Mouse (Mus musculus) olfactory bulb, adult 2 months (tissue): ENCODE data around the gene Fam8a1. TPM values are rescaled to one million over a fixed set of nuclear protein-coding genes. Genes with fewer than 3 reads are reported as not detected.

Source experiments
- H3K27ac ChIP-seq: fragments of 200-500 bp; 2 replicates; pipeline ENCODE4 v1.5.1; 2012; ENCODE audit warnings: low read depth, low read length; ENCODE audit not compliant: insufficient read depth
- H3K4me1 ChIP-seq: fragments of 200-500 bp; 2 replicates; pipeline ENCODE4 v1.6.1; 2012; ENCODE audit warnings: low read length; ENCODE audit not compliant: control insufficient read depth, insufficient read depth
- H3K4me3 ChIP-seq: fragments of 200-500 bp; 2 replicates; pipeline ENCODE4 v1.5.1; 2012; ENCODE audit warnings: mild to moderate bottlenecking, low read depth, low read length, moderate library complexity; ENCODE audit not compliant: insufficient read depth
- CTCF ChIP-seq: fragments of 200-500 bp; IDR thresholded peaks from 2 replicates; pipeline ENCODE4 v1.5.1; 2012; ENCODE audit warnings: low read depth, mild to moderate bottlenecking, low read length, moderate library complexity; ENCODE audit not compliant: insufficient read depth
- POLR2A ChIP-seq: fragments of 200-500 bp; IDR thresholded peaks from 2 replicates; pipeline ENCODE4 v1.6.1; 2012; ENCODE audit warnings: mild to moderate bottlenecking, low read depth, low read length, moderate library complexity; ENCODE audit not compliant: insufficient read depth
- WGBS: fragments of 180-500 bp; shearing (Covaris S2); methylation state at CpG from one replicate; pipeline ENCODE4 v1.1.7; 2018; 5-methylcytosine and 5-hydroxymethylcytosine counted together
- polyA plus RNA-seq: library from polyadenylated mRNA; stranded (reverse); fragments of >200 nt; gene quantifications from 2 replicates; pipeline ENCODE4 v1.2.4, GENCODE M21; 2012; ENCODE audit warnings: low replicate concordance; ENCODE audit not compliant: missing spikeins, insufficient read depth, insufficient read length

Gene Fam8a1
- polyA plus RNA-seq, 1 experiment = not detected

DNA sequence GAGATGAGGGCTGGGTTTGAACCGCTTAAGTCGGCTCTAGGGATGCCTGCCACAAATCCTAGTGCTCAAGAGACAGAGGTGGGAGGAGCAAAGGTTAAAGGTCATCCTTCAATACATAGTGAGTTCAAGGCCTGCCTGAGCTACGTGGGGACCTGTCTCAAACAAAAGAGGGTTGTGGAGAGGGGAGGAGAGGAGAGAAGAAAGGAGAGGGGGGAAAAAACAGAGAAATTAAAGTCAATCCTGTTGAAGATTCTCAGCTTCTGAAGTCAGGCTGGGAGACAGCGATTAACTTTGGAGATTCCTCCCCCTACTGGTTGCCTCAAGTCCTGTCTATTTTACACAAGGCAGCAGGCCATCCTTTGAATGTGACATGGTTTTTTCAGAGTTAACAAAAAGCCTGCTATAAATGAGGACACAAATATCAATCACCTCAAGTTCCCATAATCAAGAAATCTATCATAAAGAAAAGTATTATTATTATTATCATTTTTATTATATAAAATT, 5.8 kb upstream of the Fam8a1 start:
- 26% methylated on average over 4 of the region's 4 CpGs for WGBS
- no peak for TF ChIP-seq POLR2A
- no peak for TF ChIP-seq CTCF
- Histone ChIP-seq H3K4me1 (0 out of 2 replicates have a peak, but pooled peaks cover 4% of the 10 kb centered on the region), H3K27ac (no peak overlapping the region), H3K4me3 (no peak overlapping the region)

DNA sequence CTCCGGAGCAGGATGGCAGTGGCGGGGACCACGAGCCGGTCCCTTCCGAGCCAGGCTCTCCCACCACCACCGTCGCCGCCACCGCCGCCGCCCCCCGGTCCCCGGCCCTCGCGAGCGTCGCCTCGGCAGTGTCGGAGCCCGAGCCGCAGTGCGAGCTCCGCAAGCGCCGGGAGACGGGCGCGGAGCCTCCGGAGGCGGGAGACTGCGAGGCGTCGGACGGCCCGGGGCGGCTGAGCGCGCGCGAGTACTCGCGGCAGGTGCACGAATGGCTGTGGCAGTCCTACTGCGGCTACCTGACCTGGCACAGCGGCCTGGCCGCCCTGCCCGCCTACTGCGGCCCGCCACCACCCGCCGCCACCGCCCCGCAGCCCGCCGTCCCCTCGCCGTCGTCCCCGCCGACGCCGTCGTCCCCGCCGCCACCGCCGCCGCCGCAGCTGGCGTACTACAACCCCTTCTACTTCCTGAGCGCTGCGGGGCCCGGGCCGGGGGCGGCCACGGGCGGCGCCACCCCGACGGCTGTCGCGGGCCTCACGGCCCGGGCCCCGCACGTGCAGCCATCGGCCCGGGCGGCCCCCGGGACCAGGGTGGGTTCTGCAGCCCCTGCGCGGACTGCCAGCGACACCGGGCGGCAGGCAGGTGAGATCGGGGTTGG, 424 bp downstream of the Fam8a1 start:
- TF ChIP-seq POLR2A = no peak; the same call in 1 of the 2 replicates
- no peak for TF ChIP-seq CTCF
- H3K4me1 ChIP-seq = 0 out of 2 replicates have a peak, but pooled peaks cover 2% of the 10 kb centered on the region
- peak overlapping the region; percentile 29; the same call in 1 of the 2 replicates for H3K27ac ChIP-seq
- WGBS = under 1% methylated on average over 94 of the region's 96 CpGs
- H3K4me3 ChIP-seq = peak overlapping the region; percentile 79

DNA sequence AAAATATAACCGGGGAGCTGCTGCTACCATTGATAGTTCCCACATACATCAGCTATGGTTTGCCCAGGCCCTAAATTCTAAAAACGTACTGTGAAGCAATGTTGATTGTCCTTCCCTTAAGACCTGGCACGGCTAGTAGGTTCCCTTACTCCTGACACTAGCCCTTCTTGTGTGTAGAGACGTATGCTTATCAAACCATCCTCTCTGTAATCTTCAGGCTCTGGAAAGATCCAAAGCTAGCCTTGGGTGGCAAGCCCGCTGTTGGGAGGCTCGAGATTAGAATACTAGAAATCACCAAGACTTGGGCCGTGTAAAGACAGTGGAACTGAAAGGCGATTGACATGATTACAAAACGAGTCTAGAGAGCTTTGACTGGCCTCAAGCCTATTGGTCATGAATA, 1.2 kb downstream of the Fam8a1 start:
- Histone ChIP-seq H3K4me1 (0 out of 2 replicates have a peak, but pooled peaks cover 2% of the 10 kb centered on the region), H3K27ac (no peak overlapping the region), H3K4me3 (no peak overlapping the region)
- 48% methylated on average over 9 of the region's 9 CpGs for WGBS
- TF ChIP-seq POLR2A = no peak
- TF ChIP-seq CTCF = no peak

DNA sequence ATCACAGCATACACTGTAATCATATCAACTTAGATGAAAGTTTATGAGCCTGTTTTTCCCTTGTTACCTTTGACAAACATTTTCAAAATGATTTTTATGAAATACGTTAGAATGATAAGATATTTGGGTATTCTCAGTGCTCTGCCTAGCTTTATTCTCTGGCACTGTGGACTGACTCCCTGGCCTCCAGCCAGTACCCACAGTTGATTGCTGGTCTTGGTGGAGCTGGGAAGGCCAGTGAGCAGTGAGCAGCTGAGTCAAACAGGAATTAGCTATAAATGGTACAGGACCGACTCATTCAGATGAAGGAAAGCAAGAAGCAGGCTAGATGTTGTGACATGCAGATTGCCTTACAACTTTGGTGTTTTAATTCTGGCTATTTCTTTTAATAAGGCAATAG, 5.3 kb downstream of the Fam8a1 start:
- TF ChIP-seq POLR2A = no peak
- no peak for TF ChIP-seq CTCF
- WGBS = 38% methylated on average over 2 of the region's 2 CpGs
- H3K4me1 ChIP-seq = 0 out of 2 replicates have a peak, but pooled peaks cover 2% of the 10 kb centered on the region
- no peak overlapping the region for H3K27ac ChIP-seq
- no peak overlapping the region for H3K4me3 ChIP-seq

DNA sequence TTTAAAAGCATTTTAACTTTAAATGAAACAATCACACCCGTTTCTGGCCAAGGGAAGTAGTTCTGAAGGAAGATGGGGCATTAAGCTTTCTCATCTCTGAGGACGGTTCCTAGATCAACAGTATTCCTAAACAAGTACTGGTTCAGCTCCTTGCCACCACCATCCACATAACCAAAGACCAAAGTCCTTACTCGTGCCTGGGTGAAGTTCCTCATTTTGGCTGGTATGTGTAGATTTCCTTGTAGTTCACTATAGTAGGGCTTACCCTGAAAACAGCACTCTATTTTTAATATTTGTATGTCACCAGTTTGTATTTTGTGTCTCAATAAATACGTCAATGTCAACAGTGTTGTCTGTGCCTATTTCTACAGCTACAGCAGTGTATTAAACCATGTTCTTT, 8.4 kb downstream of the Fam8a1 start:
- no peak overlapping the region for H3K27ac ChIP-seq
- WGBS = 81% methylated on average over 4 of the region's 4 CpGs
- H3K4me3 ChIP-seq = no peak overlapping the region
- no peak for TF ChIP-seq POLR2A
- no peaks in the 10 kb centered on the region for H3K4me1 ChIP-seq

DNA sequence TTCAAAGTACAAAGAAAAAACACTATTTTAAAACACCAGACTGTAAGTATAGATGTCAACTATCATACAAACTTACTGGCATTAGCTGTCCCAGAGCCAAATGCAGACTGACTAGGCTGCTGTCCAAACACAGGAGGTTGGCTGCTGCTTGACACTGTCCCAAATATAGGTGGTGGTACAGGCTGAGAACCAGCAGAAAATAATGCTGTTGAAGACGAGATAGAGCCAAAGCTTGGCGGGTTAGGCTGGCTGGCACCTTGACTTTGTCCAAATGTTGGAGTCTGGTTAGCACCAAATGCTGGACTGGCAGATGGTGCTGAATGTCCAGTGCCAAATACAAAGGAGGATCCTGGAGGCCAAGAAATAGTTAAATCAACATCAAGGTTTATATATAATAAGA, 13.6 kb downstream of the Fam8a1 start:
- no peak for TF ChIP-seq CTCF
- TF ChIP-seq POLR2A = no peak
- H3K4me1 ChIP-seq = no peaks in the 10 kb centered on the region
- WGBS = 68% methylated on average over 2 of the region's 2 CpGs
- no peak overlapping the region for H3K27ac ChIP-seq
- no peak overlapping the region for H3K4me3 ChIP-seq

DNA sequence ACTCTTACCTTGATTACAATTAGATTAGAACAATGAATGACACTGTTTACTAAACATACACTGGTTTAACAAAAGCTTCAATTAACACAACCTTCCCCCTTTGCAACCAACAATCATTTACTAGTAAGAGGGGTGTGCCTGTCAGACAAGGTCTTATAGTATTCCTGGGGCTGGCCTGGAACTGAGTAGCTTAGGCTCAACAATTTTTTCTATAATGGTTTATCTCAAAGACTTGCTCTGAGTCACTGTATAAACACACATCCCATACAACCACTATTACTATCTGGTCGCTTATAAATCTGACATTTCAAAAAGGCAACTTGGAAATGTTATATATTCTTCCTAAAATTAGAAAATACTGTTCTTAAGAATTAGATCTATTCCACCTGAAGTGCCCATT, 14.0 kb downstream of the Fam8a1 start:
- Histone ChIP-seq H3K4me1 (no peaks in the 10 kb centered on the region), H3K27ac (no peak overlapping the region), H3K4me3 (no peak overlapping the region)
- TF ChIP-seq CTCF (no peak), POLR2A (no peak)
- 63% methylated on average over 1 of the region's 1 CpGs for WGBS

DNA sequence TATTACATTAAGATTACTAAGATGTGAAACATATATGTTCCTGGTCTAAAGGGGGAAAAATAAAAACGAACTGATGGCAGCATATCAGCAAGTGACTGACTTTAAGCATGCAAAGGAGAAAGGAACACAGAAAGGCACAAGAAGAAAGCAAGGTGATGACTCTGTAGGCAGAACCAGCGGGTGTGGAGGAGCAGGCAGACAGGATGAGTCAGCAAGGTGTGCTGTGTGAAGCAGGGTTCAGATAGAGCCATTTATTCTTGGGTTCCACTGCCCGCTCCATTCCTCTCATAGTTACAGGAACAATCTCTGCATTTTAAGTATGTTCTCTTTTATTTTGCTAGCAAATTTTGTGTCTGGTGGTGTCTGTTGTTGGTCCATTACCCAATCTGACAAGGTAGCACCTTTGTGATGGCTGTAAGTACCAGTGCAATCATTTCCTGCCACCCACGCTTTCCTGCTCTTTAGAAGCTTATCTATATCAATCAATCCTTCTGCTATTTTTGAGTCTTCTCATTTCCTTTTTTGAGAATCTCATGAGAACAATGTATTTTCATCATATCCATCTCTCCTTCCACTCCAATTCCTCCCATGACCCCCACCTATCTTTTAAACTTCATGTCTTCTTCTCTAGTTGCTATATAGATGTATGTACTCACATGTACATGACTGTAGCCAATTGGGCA, 21.4 kb downstream of the Fam8a1 start:
- Histone ChIP-seq H3K4me1 (no peaks in the 10 kb centered on the region), H3K4me3 (no peak overlapping the region), H3K27ac (no peak overlapping the region)
- 87% methylated on average over 4 of the region's 4 CpGs for WGBS
- no peak for TF ChIP-seq CTCF
- no peak for TF ChIP-seq POLR2A

DNA sequence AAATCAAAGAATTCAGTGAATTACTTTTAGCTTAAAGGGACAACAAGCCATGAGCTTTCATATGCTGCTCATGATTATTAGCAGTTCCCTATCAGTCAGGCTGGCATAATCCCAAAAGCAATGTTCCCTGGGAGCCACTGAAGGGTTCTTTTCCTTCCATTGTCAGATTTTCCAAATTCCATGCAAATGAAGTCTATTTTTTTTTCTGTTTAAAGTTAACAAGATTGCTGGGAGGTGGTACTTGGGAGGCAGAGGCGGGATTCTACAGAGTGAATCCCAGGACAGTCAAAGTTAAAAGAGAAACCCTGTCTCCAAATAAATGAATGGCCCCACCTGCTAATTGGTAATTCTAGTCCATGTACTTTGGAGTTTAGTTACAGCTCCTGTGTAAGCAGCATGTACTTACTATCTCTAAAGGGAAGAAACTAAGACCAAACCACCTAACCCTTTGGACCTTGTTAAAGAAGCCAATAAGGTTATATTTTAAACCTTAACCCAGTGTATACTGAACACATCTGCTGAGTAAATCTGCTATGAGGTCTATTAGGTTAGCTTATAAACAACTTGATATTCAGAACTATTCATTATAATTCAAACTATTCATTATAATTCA, 26.1 kb downstream of the Fam8a1 start:
- no peak overlapping the region for H3K4me3 ChIP-seq
- H3K4me1 ChIP-seq = no peaks in the 10 kb centered on the region
- TF ChIP-seq POLR2A (no peak), CTCF (no peak)
- 52% methylated on average over 1 of the region's 1 CpGs for WGBS
- H3K27ac ChIP-seq = no peak overlapping the region
